Mouse (Mus musculus) embryonic facial prominence, embryonic 10.5 days (tissue): ENCODE results near the gene Ppp1r1b. TPM values are rescaled to one million over a fixed set of nuclear protein-coding genes. Genes with fewer than 3 reads are reported as not detected.
A peak's percentile ranks its signal among the peaks of the same experiment; 100 is the strongest.

Experiments used
- DNase-seq: peaks from one replicate; pipeline ENCODE4 v3.0.0-alpha.2; 2017; ENCODE audit warnings: low spot score
- H3K27ac ChIP-seq: fragments of 300-500 bp; sonication (generic); replicated peaks from 2 replicates; pipeline ENCODE4 v1.5.1; 2016; ENCODE audit warnings: mild to moderate bottlenecking
- H3K27me3 ChIP-seq: fragments of 300-500 bp; sonication (generic); replicated peaks from 2 replicates; pipeline ENCODE4 v1.6.1; 2016; ENCODE audit warnings: low read depth, mild to moderate bottlenecking; ENCODE audit not compliant: poor library complexity, severe bottlenecking
- H3K36me3 ChIP-seq: fragments of 300-500 bp; sonication (generic); replicated peaks from 2 replicates; pipeline ENCODE4 v1.6.1; 2016; ENCODE audit warnings: mild to moderate bottlenecking, moderate library complexity
- H3K4me1 ChIP-seq: fragments of 300-500 bp; sonication (generic); 2 replicates; pipeline ENCODE4 v1.6.1; 2016
- H3K4me3 ChIP-seq: fragments of 300-500 bp; sonication (generic); 2 replicates; pipeline ENCODE4 v1.5.1; 2016; ENCODE audit warnings: mild to moderate bottlenecking, moderate library complexity
- H3K9me3 ChIP-seq: fragments of 300-500 bp; sonication (generic); 2 replicates; pipeline ENCODE4 v1.6.1; 2016; ENCODE audit warnings: mild to moderate bottlenecking
- WGBS: fragments of 180-500 bp; shearing (Covaris S2); methylation state at CpG from one replicate; pipeline ENCODE4 v1.1.7; 2016; 5-methylcytosine and 5-hydroxymethylcytosine counted together
- polyA plus RNA-seq: library from polyadenylated mRNA; unstranded; fragments of >200 nt; fragmentation: Nextera tagmentation; extraction: Ambion mirVana; gene quantifications from 2 replicates; pipeline ENCODE4 v1.2.1, GENCODE M21; 2016

Ppp1r1b gene
- polyA plus RNA-seq, 1 experiment from 2014 or later, result 0.30 TPM

GRCm38 (mm10) chr11:98341174-98341573 lies 7.0 kb upstream of the Ppp1r1b start:
- Histone ChIP-seq H3K4me1 (peaks cover 29% of the 10 kb centered on the region), H3K27me3 (peaks cover 99% of the 10 kb centered on the region), H3K9me3 (no peaks in the 10 kb centered on the region), H3K4me3 (no peak overlapping the region), H3K36me3 (no peaks in the 10 kb centered on the region), H3K27ac (no peak overlapping the region)
- 52% methylated on average over 4 of the region's 4 CpGs for WGBS
- DNase-seq, result no peak

GRCm38 (mm10) chr11:98342000-98342945 lies 5.9 kb upstream of the Ppp1r1b start:
- WGBS, result 2% methylated on average over 29 of the region's 29 CpGs
- peak overlapping the region; percentile 42; the same call in 1 of the 2 replicates for H3K4me3 ChIP-seq
- peaks cover 99% of the 10 kb centered on the region for H3K27me3 ChIP-seq
- DNase-seq, result peak; percentile 94
- no peaks in the 10 kb centered on the region for H3K36me3 ChIP-seq
- no peak overlapping the region for H3K27ac ChIP-seq
- no peaks in the 10 kb centered on the region for H3K9me3 ChIP-seq
- H3K4me1 ChIP-seq, result peaks cover 31% of the 10 kb centered on the region

- Histone ChIP-seq H3K4me3 (peak overlapping the region; percentile 38), H3K27me3 (peaks cover 99% of the 10 kb centered on the region), H3K27ac (no peak overlapping the region), H3K36me3 (no peaks in the 10 kb centered on the region), H3K4me1 (peaks cover 37% of the 10 kb centered on the region), H3K9me3 (no peaks in the 10 kb centered on the region)
- DNase-seq, result peak; percentile 86
- WGBS, result 2% methylated on average over 14 of the region's 14 CpGs
Measured at GRCm38 (mm10) chr11:98345253-98345652, 3.0 kb upstream of the Ppp1r1b start.

GRCm38 (mm10) chr11:98346168-98346567 lies 2.0 kb upstream of the Ppp1r1b start:
- Histone ChIP-seq H3K4me3 (no peak overlapping the region), H3K27me3 (peaks cover 100% of the 10 kb centered on the region), H3K4me1 (peaks cover 37% of the 10 kb centered on the region), H3K36me3 (no peaks in the 10 kb centered on the region), H3K27ac (no peak overlapping the region), H3K9me3 (no peaks in the 10 kb centered on the region)
- WGBS, result 11% methylated on average over 9 of the region's 9 CpGs
- peak; percentile 8 for DNase-seq

GRCm38 (mm10) chr11:98347385-98348082 lies 670 bp upstream of the Ppp1r1b start:
- peaks cover 28% of the 10 kb centered on the region for H3K4me1 ChIP-seq
- 2% methylated on average over 10 of the region's 12 CpGs for WGBS
- H3K9me3 ChIP-seq, result no peaks in the 10 kb centered on the region
- H3K27ac ChIP-seq, result no peak overlapping the region
- no peaks in the 10 kb centered on the region for H3K36me3 ChIP-seq
- H3K27me3 ChIP-seq, result peaks cover 100% of the 10 kb centered on the region
- peak; percentile 14 for DNase-seq
- peak overlapping the region; percentile 62; the same call in 1 of the 2 replicates for H3K4me3 ChIP-seq

- H3K27me3 ChIP-seq, result peaks cover 100% of the 10 kb centered on the region
- peaks cover 29% of the 10 kb centered on the region for H3K4me1 ChIP-seq
- no peaks in the 10 kb centered on the region for H3K9me3 ChIP-seq
- peak overlapping the region; percentile 62 for H3K4me3 ChIP-seq
- no peaks in the 10 kb centered on the region for H3K36me3 ChIP-seq
- H3K27ac ChIP-seq, result no peak overlapping the region
- 2% methylated on average over 9 of the region's 9 CpGs for WGBS
- DNase-seq, result peak; percentile 17
Measured at GRCm38 (mm10) chr11:98349308-98349707, 1.1 kb downstream of the Ppp1r1b start.

GRCm38 (mm10) chr11:98352272-98352990 lies 4.2 kb downstream of the Ppp1r1b start:
- DNase-seq, result no peak
- no peaks in the 10 kb centered on the region for H3K9me3 ChIP-seq
- H3K27ac ChIP-seq, result no peak overlapping the region
- H3K4me1 ChIP-seq, result peaks cover 44% of the 10 kb centered on the region
- H3K4me3 ChIP-seq, result 0 out of 2 replicates have a peak overlapping the region, but pooled peaks have one; percentile 5
- 79% methylated on average over 18 of the region's 18 CpGs for WGBS
- peaks cover 96% of the 10 kb centered on the region for H3K27me3 ChIP-seq
- H3K36me3 ChIP-seq, result no peaks in the 10 kb centered on the region

- H3K36me3 ChIP-seq, result no peaks in the 10 kb centered on the region
- H3K4me3 ChIP-seq, result no peak overlapping the region
- H3K4me1 ChIP-seq, result peaks cover 37% of the 10 kb centered on the region
- H3K27ac ChIP-seq, result no peak overlapping the region
- 36% methylated on average over 8 of the region's 8 CpGs for WGBS
- no peak for DNase-seq
- H3K9me3 ChIP-seq, result no peaks in the 10 kb centered on the region
- H3K27me3 ChIP-seq, result peaks cover 85% of the 10 kb centered on the region
Measured at GRCm38 (mm10) chr11:98353651-98354211, 5.5 kb downstream of the Ppp1r1b start.

GRCm38 (mm10) chr11:98354445-98354844 lies 6.2 kb downstream of the Ppp1r1b start:
- Histone ChIP-seq H3K4me3 (no peak overlapping the region), H3K27me3 (peaks cover 78% of the 10 kb centered on the region), H3K4me1 (peaks cover 37% of the 10 kb centered on the region), H3K36me3 (no peaks in the 10 kb centered on the region), H3K9me3 (no peaks in the 10 kb centered on the region), H3K27ac (no peak overlapping the region)
- WGBS, result 52% methylated on average over 14 of the region's 14 CpGs
- DNase-seq, result no peak

GRCm38 (mm10) chr11:98355732-98356299 lies 7.6 kb downstream of the Ppp1r1b start:
- H3K36me3 ChIP-seq, result no peaks in the 10 kb centered on the region
- H3K27me3 ChIP-seq, result peaks cover 64% of the 10 kb centered on the region
- WGBS, result 11% methylated on average over 6 of the region's 6 CpGs
- 0 out of 2 replicates have a peak overlapping the region, but pooled peaks have one; percentile 25 for H3K4me3 ChIP-seq
- DNase-seq, result peak; percentile 69
- no peaks in the 10 kb centered on the region for H3K9me3 ChIP-seq
- H3K4me1 ChIP-seq, result peaks cover 51% of the 10 kb centered on the region
- H3K27ac ChIP-seq, result no peak overlapping the region

- 0 out of 2 replicates have a peak overlapping the region, but pooled peaks have one; percentile 3 for H3K27ac ChIP-seq
- H3K4me1 ChIP-seq, result peaks cover 61% of the 10 kb centered on the region
- H3K4me3 ChIP-seq, result peak overlapping the region; percentile 84
- 81% methylated on average over 7 of the region's 7 CpGs for WGBS
- no peaks in the 10 kb centered on the region for H3K36me3 ChIP-seq
- no peaks in the 10 kb centered on the region for H3K9me3 ChIP-seq
- H3K27me3 ChIP-seq, result peaks cover 54% of the 10 kb centered on the region
- no peak for DNase-seq
Measured at GRCm38 (mm10) chr11:98356625-98357394, 8.6 kb downstream of the Ppp1r1b start.
